Mouse (Mus musculus) cerebellum, adult 9-11 months (tissue): ENCODE data around the gene Pcyt2.
"Not testable (repeated sequence)": the region's sequence is repeated elsewhere in the genome, so short reads cannot be mapped to it uniquely, and the experiment has no call there.

Experiments used
- DNase-seq: peaks from one replicate; pipeline ENCODE4 v3.0.0; 2022

Gene Pcyt2

DNA sequence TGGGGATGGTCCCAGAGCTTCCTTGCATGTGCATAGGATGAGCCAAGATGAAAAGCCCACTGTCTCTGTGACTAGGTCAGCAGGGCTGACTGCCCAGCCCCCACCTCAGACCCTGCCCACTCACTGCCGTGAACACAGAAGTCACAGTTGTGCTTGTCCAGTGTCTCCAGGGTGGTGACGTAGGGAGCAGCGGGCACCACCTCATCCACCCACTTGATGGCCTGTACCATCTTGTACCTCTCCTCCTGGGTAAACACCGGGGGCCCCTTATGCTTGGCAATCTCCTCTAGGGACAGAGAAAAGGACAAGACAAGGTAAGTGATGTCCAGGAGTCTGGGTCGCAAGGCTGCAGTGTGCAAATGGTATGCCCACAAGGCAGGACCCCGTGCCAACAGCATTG lies 2.6 kb downstream of the Pcyt2 start:
- peak; percentile 66 for DNase-seq

- peak; percentile 69 for DNase-seq
Observed at GRCm38 (mm10) chr11:120613976-120614375, 3.8 kb downstream of the Pcyt2 start.

DNA sequence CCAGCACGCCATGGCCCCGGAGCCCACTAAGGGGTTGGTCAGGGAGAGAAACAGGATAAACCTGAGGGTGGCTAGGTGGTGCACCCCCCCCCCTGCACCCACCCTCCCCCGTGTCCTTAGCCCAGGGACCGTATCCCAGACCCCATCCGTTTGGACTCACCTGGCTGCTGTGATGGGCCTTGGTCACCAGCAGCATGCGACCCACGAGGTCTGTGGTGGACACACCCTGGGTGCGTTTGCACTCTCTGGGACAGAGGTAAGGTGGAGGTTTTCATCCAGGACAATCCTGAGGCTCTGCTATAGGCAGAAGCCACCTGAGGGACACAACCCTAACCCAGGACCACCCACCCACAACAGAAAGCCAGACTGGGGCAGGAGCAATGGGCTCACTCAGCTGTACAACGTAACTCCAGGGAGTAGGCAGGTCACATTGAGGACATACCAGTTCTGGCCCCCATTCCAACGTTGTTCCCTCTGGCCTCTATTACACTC lies 4.2 kb downstream of the Pcyt2 start:
- DNase-seq: peak; percentile 64

DNA sequence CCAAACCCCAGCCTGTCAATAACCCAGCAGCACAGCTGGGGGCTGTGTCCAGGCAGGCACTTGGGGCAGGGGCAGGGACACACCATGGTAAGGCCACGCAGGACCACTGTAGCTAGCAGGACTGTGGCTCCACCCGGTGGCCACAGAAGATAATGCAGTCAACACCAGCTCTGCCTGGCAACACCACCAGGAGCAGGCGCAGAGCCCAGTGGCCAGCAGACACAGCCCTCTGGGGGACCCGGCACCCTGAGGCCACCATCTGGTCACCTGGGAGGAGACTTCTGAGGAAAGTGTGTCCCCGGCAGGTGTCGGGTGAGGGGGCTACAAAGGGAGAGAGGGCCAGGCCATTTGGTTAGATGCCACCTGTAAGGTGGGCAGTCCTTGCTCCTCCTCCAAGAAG lies 5.0 kb downstream of the Pcyt2 start:
- peak; percentile 95 for DNase-seq

DNA sequence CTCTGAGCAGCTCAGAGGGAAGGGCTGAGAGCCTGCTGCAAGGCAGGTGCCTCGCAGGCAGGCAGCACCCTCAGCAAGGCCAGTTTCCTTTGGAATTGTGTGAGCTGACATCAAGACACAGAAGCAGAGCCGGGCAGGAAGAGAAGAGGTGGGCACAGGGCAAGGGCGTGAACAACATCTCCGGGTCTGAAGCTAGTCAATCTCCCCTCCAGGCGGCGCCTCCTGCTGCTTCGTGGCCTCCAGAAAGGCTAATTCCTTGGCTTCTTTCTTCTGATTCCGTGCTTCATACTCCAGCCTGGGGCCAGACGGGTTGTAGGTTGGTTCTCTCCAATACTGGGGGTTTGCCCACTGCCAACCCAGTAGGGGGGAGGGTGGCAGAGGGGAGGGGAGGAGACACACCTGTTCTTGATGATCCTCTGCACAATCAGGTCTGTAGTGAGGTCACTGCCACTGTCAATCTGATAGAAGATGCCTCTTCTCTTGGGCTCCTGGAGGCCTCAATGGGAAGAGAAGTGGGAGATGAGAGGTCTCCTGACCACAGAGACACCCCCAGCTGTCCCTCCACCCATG lies 7.2 kb downstream of the Pcyt2 start:
- DNase-seq: peak; percentile 45

- DNase-seq: no peak
Observed at GRCm38 (mm10) chr11:120609250-120609649, 8.5 kb downstream of the Pcyt2 start.

DNA sequence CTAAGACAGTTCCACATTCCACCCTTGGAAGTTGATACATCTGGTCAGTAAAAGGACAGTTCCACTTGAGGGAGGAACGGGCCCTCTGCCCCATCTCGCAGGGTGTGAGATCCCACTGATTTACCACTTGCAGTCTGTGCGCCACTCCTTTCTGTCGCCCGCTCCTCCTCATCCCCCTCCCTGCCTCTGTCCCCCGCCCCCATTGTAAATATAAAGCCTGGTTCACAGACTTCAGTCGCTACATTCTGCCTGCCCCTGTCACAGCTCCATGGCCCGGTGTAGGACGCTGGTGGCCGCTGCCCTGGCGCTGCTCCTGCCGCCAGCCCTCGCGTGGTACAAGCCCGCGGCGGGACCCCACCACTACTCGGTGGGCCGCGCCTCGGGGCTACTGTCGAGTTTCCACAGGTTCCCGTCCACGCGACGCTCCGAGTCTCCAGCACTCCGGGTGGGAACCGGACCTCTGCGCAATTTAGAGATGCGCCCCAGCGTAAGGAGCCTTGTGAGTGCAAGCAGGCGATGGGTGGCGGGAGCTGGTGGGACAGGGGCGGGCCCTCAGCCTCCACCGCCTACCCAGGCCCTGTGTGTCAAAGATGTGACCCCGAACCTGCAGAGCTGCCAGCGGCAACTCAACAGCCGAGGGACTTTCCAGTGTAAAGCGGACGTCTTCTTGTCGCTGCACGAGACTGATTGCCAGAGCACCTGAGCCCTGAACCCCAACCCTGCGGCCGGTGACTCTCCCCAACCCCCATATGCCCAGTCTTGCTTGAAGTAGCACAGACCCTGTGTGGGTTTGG lies 9.3 kb downstream of the Pcyt2 start, which contains the start of gene Npb:
Gene Npb, plus strand, starts transcription at position 237 of the 794 bp plus-strand sequence.
- no peak for DNase-seq

- no peak for DNase-seq
Observed at GRCm38 (mm10) chr11:120606764-120607163, 11.0 kb downstream of the Pcyt2 start.

DNA sequence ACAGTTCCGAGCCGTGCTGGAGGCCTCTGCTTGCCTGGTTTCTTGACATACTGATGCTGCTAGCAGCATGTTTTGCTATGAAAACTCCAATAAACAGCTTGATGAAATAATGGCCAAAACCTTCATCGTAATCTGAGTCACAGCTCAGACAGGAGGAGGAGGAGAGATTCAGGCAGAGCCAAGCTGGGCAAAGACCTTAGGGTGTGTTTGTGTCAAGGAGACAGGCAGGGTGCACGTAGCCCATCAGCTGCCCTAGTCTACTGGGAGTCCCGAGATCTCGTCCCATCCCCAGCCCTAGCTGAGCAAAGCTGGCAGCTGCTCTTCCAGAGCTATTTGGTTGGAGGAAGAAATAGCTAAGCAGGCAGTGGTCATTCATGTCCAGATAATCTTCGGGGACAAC lies 12.1 kb downstream of the Pcyt2 start:
- no peak for DNase-seq

DNA sequence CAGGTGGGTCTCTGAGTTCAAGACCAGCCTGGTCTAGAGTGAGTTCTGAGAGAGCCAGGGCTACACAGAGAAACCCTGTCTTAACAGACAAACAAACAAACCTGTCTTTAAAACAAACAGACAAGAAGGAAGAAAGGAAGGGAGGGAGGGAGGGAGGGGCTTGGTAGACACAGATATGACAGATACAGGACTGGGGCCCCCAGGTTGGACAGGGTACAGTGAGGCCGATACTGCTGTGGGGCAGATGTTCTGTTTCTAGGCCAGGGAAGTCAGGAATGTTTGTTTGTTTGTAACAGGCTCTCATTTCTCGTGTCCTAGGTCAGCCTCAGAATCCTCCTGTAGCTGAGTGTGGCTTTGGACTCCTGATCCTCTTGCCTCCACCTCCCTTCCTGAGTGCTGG lies 14.2 kb downstream of the Pcyt2 start:
- DNase-seq: no peak

- DNase-seq: no peak
Observed at GRCm38 (mm10) chr11:120600716-120601115, 17.0 kb downstream of the Pcyt2 start.

GRCm38 (mm10) chr11:120598990-120599549 lies 18.7 kb downstream of the Pcyt2 start:
- DNase-seq: no peak

- DNase-seq: peak; percentile 93
Observed at GRCm38 (mm10) chr11:120598283-120598989, 19.3 kb downstream of the Pcyt2 start, which contains the start of the genes Alyref and Anapc11. Alyref (minus strand) TSS chr11:120598365. Anapc11 (plus strand) TSS chr11:120598421.

- DNase-seq: no peak
Observed at GRCm38 (mm10) chr11:120597240-120598235, 20.2 kb downstream of the Pcyt2 start.

DNA sequence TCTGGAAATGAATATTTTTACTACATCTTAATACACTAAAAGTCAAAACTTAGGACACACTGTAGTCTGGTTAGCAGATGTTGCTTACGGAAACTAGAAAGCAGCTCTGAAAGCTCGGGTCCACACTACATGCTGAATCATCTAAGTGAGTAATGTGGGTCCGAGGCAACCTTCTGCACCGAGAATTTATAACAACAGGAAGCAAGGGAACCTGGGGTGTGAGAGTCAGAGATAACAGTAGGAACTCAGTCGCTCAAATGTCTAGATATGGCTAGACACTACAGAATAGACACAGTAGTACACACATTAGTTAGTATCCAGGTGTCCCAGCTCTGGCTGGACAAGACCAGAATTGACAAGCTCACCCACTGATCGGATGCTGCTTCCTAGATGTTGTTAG lies 29.2 kb downstream of the Pcyt2 start:
- no peak for DNase-seq

- DNase-seq: no peak
Observed at GRCm38 (mm10) chr11:120583937-120584336, 33.8 kb downstream of the Pcyt2 start.

DNA sequence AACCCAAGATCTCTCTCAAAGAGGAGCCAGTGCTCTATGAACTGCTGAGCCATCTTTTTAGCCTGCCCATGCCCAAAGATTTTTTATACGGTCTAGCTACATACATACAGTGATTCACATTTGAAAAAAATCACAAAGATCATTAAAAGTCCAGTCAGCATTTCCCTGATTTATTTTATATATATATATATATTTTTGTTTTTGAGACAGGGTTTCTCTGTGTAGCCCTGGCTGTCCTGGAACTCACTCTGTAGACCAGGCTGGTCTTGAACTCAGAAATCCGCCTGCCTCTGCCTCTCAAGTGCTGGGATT lies 34.8 kb downstream of the Pcyt2 start:
- not testable (repeated sequence) for DNase-seq

DNA sequence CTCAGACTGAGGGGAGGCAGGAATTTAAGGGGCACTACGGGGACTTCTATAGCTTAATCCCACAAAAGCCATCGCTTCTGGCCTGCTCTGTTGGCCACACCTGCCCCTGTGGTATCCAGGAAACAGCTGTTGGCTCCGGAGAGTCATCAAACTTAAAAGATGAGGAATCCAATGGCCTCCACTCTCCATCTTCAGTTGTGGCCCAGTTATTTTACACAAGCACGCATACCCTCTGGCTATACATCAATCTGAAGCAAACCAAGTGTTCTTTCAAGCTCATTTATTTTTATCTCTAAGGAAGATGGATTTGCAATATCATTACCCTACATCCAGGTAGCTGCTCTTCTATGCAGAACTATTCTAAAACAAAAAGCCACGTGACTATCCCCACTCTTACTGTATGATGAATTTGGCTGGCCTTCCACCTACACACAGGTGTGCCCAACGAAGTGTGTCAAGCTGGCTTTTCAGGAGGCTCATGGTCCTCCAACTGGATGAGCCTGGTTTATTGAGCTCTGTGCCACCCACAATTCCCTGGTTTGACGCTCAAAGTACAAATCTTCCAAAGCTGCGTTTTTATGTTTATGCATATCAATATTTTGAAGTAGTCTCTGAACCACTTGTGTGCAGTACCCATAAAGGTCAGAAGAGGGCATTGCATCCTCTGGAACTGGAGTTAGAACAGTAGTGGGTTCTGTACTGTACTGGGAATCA lies 35.3 kb downstream of the Pcyt2 start:
- peak; percentile 54 for DNase-seq

- DNase-seq: peak; percentile 90
Observed at GRCm38 (mm10) chr11:120581490-120582267, 36.1 kb downstream of the Pcyt2 start, which contains the start of gene Arhgdia. Arhgdia (minus strand) TSS chr11:120581624.

DNA sequence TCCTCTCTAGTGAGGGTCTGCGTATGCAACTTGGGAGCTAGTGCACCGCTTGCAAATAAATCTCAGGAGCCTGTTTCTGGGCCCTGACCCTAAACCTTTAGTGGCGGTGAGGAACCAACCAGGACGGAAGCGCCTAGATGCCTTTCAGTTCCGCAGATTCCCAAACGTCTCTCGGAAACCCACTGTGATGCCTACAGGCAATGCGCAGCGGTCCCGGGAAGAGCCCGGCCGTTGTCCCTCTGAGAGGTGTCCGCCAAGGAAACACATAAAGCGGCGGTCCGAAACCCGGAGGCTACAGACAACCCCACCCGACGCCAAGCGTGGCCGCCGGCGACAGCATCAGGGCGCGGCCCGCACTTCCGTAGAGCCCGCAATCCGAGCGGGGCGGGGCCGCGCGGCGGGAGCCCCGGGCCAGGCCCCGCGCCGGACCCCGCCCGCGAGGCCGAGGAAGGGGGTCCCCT lies 36.8 kb downstream of the Pcyt2 start:
- DNase-seq: peak; percentile 56
